Mouse (Mus musculus) forebrain, postnatal 0 days (tissue): ENCODE results near the gene Nr2c1. TPM values are rescaled to one million over a fixed set of nuclear protein-coding genes. Genes with fewer than 3 reads are reported as not detected.

Experiments used
- ATAC-seq: fragments of 200-750 bp; cut with Nextera tagmentation; 2 replicates; pipeline ENCODE4 v1.8.0; 2017; ENCODE audit warnings: mild to moderate bottlenecking, moderate library complexity
- DNase-seq: peaks from one replicate; pipeline ENCODE4 v3.0.0-alpha.2; 2015
- H3K27ac ChIP-seq: fragments of 300-500 bp; sonication (generic); 2 replicates; pipeline ENCODE4 v1.5.1; 2014; ENCODE audit warnings: low read depth, mild to moderate bottlenecking, antibody characterized with exemption, low read length, moderate library complexity, mixed read lengths
- H3K27me3 ChIP-seq: fragments of 300-500 bp; sonication (generic); 2 replicates; pipeline ENCODE4 v1.6.1; 2014; ENCODE audit warnings: mild to moderate bottlenecking, low read length, mixed read lengths; ENCODE audit not compliant: insufficient read depth
- H3K36me3 ChIP-seq: fragments of 300-500 bp; sonication (generic); 2 replicates; pipeline ENCODE4 v1.6.1; 2014; ENCODE audit warnings: mild to moderate bottlenecking, moderate library complexity; ENCODE audit not compliant: insufficient read depth
- H3K4me1 ChIP-seq: fragments of 300-500 bp; sonication (generic); 2 replicates; pipeline ENCODE4 v1.6.1; 2014; ENCODE audit warnings: antibody characterized with exemption; ENCODE audit not compliant: insufficient read depth
- H3K4me2 ChIP-seq: fragments of 300-500 bp; sonication (generic); 2 replicates; pipeline ENCODE4 v1.6.1; 2014; ENCODE audit warnings: low read depth, mild to moderate bottlenecking, moderate library complexity
- H3K4me3 ChIP-seq: fragments of 300-500 bp; sonication (generic); 2 replicates; pipeline ENCODE4 v1.5.1; 2014; ENCODE audit warnings: low read depth, low read length, mixed read lengths
- H3K9ac ChIP-seq: fragments of 300-500 bp; sonication (generic); 2 replicates; pipeline ENCODE4 v1.6.1; 2014; ENCODE audit warnings: mild to moderate bottlenecking
- H3K9me3 ChIP-seq: fragments of 300-500 bp; sonication (generic); 2 replicates; pipeline ENCODE4 v1.6.1; 2016; ENCODE audit warnings: low read length
- CTCF ChIP-seq: sonication (generic); IDR thresholded peaks from 2 replicates; pipeline ENCODE4 v1.5.1; 2016; ENCODE audit warnings: antibody characterized with exemption, control low read depth, low read depth
- WGBS: fragments of 180-500 bp; shearing (Covaris S2); extraction: QIAGEN DNeasy Blood & Tissue Kit; methylation state at CpG from one replicate; pipeline ENCODE4 v1.1.7; 2014; 5-methylcytosine and 5-hydroxymethylcytosine counted together
- polyA plus RNA-seq: library from polyadenylated mRNA; unstranded; fragments of >200 nt; fragmentation: Nextera tagmentation; extraction: Ambion mirVana; gene quantifications from 2 replicates; pipeline ENCODE4 v1.2.1, GENCODE M21; 2015
- total RNA-seq: library from RNA; depleted of rRNA; stranded (reverse); fragments of >200 nt; gene quantifications from 2 replicates; pipeline ENCODE4 v1.2.3, GENCODE M21; 2014

Gene Nr2c1
- total and polyA plus RNA-seq, 2 experiments from 2014 or later: 3.2 to 8.4 TPM

- Histone ChIP-seq H3K36me3 (peaks cover under 1% of the 10 kb centered on the region; the same call in 1 of the 2 replicates), H3K4me1 (no peaks in the 10 kb centered on the region), H3K4me3 (no peak overlapping the region), H3K27me3 (no peaks in the 10 kb centered on the region), H3K9ac (no peak overlapping the region), H3K4me2 (no peak overlapping the region), H3K27ac (no peak overlapping the region), H3K9me3 (no peaks in the 10 kb centered on the region)
- DNase-seq: no peak
- no peak for ATAC-seq
- no peak for TF ChIP-seq CTCF
Measured at GRCm38 (mm10) chr10:94153841-94154240, 6.0 kb downstream of the Nr2c1 start.

GRCm38 (mm10) chr10:94158962-94159361, 11.1 kb downstream of the Nr2c1 start:
- H3K4me2 ChIP-seq: no peak overlapping the region

GRCm38 (mm10) chr10:94159406-94159805, 11.6 kb downstream of the Nr2c1 start:
- no peaks in the 10 kb centered on the region for H3K9me3 ChIP-seq
- WGBS: 96% methylated on average over 4 of the region's 4 CpGs
- no peak for ATAC-seq

More at GRCm38 (mm10) chr10:94158962-94159361, 11.1 kb downstream of the Nr2c1 start:
- DNase-seq: no peak
- no peak for ATAC-seq
- Histone ChIP-seq H3K4me3 (no peak overlapping the region), H3K9me3 (no peaks in the 10 kb centered on the region), H3K4me1 (no peaks in the 10 kb centered on the region), H3K36me3 (peaks cover 14% of the 10 kb centered on the region), H3K27ac (no peak overlapping the region), H3K9ac (no peak overlapping the region), H3K27me3 (no peaks in the 10 kb centered on the region)
- WGBS: 91% methylated on average over 6 of the region's 6 CpGs
- TF ChIP-seq CTCF: no peak

GRCm38 (mm10) chr10:94161051-94161765, 13.4 kb downstream of the Nr2c1 start:
- Histone ChIP-seq H3K36me3 (peaks cover 27% of the 10 kb centered on the region), H3K9me3 (no peaks in the 10 kb centered on the region), H3K9ac (no peak overlapping the region), H3K4me1 (no peaks in the 10 kb centered on the region), H3K27me3 (no peaks in the 10 kb centered on the region), H3K4me2 (no peak overlapping the region), H3K27ac (no peak overlapping the region), H3K4me3 (no peak overlapping the region)
- 91% methylated on average over 5 of the region's 5 CpGs for WGBS
- DNase-seq (no peak), ATAC-seq (no peak)
- no peak for TF ChIP-seq CTCF

More at GRCm38 (mm10) chr10:94159406-94159805, 11.6 kb downstream of the Nr2c1 start:
- Histone ChIP-seq H3K27me3 (no peaks in the 10 kb centered on the region), H3K4me1 (no peaks in the 10 kb centered on the region), H3K27ac (no peak overlapping the region), H3K4me3 (no peak overlapping the region), H3K4me2 (no peak overlapping the region), H3K36me3 (peaks cover 19% of the 10 kb centered on the region), H3K9ac (no peak overlapping the region)
- no peak for DNase-seq
- TF ChIP-seq CTCF: no peak

GRCm38 (mm10) chr10:94162031-94162430, 14.2 kb downstream of the Nr2c1 start:
- Histone ChIP-seq H3K9me3 (no peaks in the 10 kb centered on the region), H3K27me3 (no peaks in the 10 kb centered on the region), H3K36me3 (peaks cover 28% of the 10 kb centered on the region), H3K4me2 (no peak overlapping the region), H3K4me1 (no peaks in the 10 kb centered on the region), H3K9ac (no peak overlapping the region), H3K4me3 (no peak overlapping the region), H3K27ac (no peak overlapping the region)
- 96% methylated on average over 7 of the region's 7 CpGs for WGBS
- ATAC-seq (no peak), DNase-seq (no peak)
- TF ChIP-seq CTCF: no peak

- DNase-seq (no peak), ATAC-seq (no peak)
- H3K36me3 ChIP-seq: peaks cover 29% of the 10 kb centered on the region
- no peaks in the 10 kb centered on the region for H3K9me3 ChIP-seq
- no peak overlapping the region for H3K4me3 ChIP-seq
- H3K27me3 ChIP-seq: no peaks in the 10 kb centered on the region
- no peaks in the 10 kb centered on the region for H3K4me1 ChIP-seq
- H3K4me2 ChIP-seq: no peak overlapping the region
- no peak overlapping the region for H3K9ac ChIP-seq
- WGBS: 86% methylated on average over 5 of the region's 5 CpGs
- TF ChIP-seq CTCF: no peak
- no peak overlapping the region for H3K27ac ChIP-seq
Measured at GRCm38 (mm10) chr10:94164104-94164845, 16.5 kb downstream of the Nr2c1 start.

GRCm38 (mm10) chr10:94165426-94165825, 17.6 kb downstream of the Nr2c1 start:
- no peak overlapping the region for H3K4me2 ChIP-seq
- H3K27ac ChIP-seq: no peak overlapping the region
- no peaks in the 10 kb centered on the region for H3K9me3 ChIP-seq
- H3K9ac ChIP-seq: no peak overlapping the region
- no peaks in the 10 kb centered on the region for H3K27me3 ChIP-seq
- ATAC-seq: no peak
- DNase-seq: no peak
- no peak for TF ChIP-seq CTCF
- H3K36me3 ChIP-seq: peaks cover 35% of the 10 kb centered on the region
- WGBS: 91% methylated on average over 16 of the region's 16 CpGs
- H3K4me1 ChIP-seq: no peaks in the 10 kb centered on the region
- H3K4me3 ChIP-seq: no peak overlapping the region
